Mouse (Mus musculus) right cerebral cortex, postnatal 4 days (tissue): Measurements from ENCODE around the gene RPS10-NUDT3.

Experiments
- DNase-seq: peaks from one replicate; pipeline ENCODE4 v3.0.0-alpha.2; 2022

The RPS10-NUDT3 gene

DNA sequence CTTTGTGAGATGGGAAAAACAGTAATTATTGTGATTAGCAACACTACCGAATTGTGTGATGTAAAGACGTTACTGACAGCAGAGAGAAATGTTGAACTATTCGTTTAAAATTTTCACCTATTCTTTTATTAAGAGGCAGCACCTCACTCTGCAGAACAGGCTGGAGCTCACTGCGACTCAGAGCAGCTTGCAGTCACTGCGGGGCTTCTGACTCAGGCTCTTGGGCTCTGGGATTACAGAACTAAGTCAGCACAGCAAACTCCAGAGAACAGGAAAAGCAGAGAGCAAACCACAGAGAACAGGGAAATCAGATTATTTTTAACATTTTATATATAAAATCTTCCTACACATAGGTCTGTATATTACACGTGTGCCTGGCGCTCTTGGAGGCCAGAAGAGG is 25.4 kb downstream of the RPS10-NUDT3 start:
- no peak for DNase-seq

DNA sequence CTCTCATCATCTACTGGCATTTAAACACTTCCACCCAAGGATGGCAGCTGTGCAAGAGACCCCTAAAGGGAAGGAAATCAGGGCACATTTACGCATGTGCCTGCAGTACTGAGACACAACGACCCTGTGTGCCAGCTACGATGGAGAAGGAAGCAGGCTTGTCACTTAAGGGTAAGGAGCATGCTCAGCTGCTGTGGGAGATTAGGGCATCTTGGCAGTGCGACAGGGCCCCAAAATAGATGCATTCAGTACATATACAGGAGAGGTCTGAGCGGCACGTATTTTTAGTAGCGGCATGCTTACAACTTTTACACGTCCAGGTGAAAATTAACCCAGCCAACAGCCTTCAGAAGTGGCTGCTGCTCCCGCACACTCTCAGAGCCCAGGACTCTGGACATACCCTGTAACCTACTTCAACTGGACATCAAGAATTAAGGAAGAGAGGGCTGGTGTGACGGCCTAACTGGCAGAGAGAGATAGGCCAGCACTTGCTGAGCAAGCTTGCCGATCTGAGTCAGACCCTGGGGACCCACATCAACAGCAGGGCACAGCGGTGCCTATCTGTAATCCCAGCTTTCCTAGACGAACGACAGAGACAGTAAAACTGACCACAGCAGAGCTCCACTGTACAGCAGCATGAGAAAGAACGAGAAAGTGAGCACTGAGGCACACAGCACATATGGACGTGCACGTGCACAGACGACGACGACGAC is 31.3 kb downstream of the RPS10-NUDT3 start:
- no peak for DNase-seq

DNA sequence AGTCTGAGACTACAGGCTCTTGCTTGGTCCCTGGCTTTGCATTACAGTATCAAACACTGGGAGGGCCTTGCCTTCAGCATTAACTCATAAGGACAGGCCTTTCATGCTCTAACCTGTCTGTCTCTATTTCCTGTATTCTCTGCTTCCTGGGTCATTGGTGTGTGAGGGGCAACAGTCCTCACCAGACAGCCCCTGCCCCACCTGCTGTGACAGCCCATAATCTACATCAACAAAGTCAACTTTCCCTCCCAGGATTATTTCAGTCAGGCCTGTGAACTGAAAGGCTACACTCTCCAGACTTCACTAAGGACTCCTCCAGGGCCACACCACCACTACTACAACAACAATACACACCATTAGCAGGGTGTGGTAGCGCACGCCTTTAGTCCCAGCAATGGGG is 32.0 kb downstream of the RPS10-NUDT3 start:
- DNase-seq: no peak

DNA sequence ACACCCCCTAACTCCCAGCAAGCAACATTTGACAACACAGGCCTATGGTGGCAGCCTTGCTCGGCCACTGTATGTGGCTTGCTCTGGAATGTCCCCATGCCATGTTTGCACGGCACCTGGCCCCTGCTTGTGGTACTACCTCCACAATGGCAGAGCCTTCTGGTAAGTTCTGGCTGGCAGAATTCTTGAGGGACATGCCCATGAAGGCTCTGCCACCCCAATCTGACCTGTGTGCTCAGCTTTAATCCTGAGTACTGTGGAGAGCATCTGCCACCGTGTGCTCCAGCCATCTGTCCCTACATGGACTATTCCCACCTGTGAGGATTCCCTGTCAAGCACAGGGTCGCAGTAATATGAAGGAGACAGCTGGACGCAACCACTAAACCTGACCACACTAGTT is 34.2 kb downstream of the RPS10-NUDT3 start:
- DNase-seq: no peak

DNA sequence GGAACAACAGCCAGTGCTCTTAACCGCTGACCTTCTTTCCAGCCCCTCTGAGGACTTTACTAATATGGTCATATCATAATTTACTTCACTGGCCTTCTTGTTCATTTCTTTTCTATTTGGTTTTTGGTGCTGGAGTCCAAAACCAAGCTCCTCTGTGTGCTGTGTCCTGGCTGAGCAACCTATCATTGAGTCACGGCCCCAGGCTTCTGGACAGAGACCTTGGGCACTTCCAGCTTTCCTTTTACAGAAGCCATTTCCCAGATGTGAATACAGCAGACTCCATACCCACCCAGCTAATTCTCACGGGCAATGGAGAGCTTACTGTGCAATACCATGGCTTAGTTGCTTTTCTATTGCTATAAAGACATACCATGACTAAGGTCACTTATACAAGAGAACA is 34.7 kb downstream of the RPS10-NUDT3 start:
- no peak for DNase-seq

DNA sequence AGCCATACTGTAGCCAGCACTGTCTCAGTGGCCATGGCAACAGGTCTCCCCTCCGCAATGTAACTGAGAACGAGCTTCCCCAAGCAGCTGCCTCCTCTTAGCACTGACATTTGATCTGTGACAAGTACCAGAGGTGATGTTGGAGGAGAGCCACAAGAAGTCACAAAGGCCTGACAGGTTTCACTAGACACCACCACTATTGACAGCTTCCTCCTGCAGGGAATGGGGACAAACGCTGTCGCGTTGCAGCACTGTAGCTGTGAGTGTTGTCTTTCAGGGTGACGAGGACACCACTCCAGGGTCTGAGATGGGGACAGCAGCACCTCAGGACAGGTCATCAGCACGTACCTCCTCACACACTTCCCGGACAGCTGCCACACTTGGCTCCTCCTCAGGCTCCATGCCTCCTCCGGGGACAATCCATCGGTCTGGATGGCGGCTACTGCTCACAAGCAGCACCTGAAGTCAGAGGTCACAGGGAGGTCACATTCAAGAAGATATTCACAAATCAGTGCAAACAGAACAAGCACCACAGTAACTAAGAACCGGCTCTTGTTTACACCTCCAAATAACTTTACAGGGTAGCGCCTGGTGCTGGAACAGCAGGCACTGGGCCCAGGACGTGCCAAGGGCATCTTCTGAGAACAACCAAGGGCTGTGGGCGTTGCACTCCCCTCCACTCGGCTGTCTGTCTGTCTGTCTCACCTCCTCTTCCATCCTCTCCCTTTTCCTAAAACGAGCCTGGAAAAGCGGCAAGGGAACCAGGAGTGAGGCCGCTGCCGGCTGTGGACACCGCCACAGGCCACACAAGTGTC is 38.4 kb downstream of the RPS10-NUDT3 start:
- no peak for DNase-seq

DNA sequence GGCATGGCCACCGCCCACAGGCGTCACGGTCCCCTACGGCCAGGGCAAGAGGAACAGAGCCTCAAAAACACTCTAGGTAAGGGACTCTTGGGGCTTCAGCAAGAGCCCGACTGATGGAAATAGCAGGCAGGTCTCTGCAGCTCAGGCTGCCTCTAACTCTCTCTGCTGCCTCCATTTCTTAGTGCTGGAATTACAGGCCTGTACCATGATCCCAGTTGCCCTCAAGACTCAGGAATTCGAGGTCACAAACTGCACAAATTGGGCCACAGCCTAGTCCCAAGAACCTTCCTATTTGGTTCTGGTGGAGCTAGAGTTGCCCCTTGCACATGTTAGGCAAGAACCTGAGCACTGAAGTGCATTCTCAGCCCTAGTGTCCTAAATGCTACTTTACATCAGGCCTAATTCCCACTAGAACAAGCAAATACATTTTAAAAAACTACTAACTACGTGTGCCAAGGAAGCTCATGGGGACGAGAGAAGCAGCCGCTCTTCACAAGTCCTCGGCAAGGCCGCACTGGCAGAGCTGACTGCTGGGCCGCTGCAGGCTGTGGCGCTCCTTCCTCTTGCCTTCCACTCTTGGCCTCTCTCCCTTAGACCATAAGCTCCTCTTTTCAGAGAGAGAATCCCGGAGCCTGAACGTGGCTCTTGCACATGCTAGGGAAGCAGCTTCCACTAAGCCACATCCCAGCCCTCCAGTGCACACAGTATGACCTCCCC is 39.2 kb downstream of the RPS10-NUDT3 start:
- DNase-seq: no peak

DNA sequence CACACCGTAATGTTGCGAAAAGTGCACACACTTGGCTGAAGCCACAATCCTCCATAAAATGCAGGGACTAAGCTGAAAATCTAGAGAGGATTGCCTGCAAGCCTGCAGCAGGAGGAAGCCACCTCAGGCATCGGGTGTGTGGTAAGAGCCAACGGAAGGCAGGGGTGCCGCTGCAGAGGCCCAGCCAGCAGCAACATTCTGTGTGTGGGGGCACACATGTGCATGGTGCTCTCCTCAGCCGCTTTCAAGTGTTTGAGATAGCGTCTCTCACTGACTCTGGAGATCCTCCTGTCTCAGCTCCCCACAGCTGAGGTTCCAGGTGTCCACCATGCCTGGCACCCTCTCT is 42.5 kb downstream of the RPS10-NUDT3 start:
- DNase-seq: no peak

DNA sequence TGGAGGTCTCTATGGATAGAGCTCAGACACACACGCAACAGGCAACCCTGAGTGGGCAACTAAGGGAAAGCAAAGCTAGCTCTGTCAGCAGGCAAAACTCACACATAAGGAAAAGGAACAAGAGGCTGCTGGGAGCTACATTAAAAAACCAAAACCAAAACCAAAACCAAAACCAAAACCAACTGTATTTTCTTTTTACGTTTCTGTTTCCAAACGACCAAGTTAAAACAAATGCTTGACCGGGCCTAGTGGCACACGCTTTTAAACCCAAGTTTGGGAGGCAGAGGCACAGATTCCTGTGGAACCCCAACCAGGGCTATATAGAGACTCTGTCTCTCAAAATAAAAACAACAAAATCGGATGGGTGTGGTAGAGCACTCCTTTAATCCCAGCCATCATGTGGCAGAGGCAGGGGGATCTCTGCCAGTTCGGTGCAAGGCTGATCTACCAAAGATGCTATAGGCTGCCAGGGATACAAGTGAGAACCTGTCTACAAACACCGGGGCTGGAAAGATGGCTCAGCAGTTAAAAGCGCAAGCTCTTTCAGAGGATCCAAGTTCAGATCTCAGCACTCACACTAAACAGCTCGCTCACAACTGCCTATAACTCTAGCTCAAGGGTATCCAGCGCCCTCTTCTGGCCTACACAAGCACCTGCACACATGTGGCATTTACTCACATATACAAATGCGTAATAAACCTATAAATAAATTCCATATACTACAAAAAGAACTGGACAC is 43.0 kb downstream of the RPS10-NUDT3 start:
- DNase-seq: no peak

DNA sequence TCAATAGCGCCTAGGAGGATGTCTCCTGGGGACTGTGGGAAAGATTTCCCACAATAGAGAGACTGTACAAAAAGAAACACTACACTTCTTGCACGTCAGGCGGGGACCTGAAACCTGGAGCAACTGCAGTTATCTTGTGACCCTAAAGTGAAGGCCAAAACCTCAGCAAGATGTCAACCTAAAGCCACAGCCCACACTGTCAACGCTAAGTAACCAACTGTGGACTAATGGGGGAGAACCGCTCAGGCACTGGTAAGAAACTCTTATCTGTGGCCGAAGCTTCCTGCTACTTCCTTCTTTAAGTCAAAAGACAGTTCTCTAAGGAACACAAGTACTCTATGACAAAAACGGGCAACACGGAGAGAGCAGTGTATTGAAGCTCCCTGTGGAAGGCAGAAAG is 46.8 kb downstream of the RPS10-NUDT3 start:
- no peak for DNase-seq

DNA sequence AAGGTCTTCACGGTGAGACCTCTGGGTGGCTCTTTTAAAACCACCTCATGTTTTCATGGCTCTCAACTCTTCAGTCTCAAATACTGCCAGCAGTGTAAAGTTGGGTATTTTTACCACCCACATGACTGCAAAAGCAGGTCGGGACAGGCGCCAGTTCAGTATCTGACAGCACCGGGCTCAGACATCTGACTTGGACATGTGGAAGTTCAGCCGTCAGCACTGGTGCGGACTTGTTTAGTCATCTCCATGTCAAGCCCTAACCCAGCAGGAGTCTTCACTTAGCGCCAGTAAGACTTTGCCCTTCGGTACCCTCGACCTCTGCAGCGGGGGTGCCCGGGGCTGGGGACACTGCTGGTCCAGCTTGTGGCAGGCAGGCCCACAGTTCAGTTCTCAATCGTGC is 47.8 kb downstream of the RPS10-NUDT3 start:
- peak; percentile 43 for DNase-seq

DNA sequence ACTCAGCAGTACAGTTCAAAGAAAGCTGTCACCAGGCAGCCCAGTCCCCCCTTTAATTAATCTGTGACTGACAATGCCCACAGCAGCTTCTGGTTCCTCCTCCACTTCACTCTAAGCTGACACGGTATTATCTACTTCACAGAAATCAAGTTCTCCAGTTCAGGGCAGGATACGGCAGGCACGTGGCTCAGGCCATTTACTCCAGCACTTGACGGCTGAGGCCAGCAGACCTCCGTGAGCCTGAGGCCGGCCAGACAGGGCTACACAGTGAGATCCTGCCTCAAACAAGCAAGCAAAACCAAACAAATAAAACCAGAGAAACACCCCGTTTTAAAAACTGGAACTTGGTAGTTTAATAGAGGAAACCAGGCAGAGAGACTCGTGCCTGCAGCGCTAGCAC is 48.4 kb downstream of the RPS10-NUDT3 start:
- DNase-seq: no peak

DNA sequence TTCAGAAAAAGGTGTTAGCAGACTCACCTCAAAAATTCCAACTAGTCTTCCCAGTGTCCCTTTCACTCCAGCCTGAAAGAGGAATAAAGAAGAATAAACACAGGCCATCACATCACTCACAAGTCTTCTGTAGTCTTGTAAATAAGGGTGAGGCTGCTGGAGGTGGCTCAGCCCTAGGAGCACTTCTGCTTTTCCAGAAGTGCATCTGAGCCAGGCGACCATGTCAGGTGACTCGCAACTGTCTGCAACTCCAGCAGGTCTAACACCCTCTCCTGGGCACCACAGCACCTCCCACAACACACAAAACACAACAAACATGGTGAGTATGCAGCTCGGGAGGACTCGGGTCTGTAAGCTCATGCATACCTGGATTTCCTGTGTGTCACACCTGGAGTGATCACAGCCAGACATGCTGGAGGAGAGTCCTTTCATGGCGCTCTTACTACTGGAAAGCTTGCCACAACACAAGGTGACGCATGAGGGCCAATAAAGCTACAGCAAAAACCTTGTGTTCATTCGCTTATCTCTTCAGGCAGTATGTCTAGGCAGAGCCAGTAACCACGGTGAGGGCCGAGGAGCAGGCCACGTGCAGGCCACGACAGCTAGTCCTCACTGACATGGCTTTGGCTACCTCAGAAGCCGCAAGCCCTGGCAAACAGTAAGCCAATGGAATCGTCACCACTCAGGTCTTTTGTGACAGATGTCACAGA is 51.7 kb downstream of the RPS10-NUDT3 start:
- DNase-seq: no peak

DNA sequence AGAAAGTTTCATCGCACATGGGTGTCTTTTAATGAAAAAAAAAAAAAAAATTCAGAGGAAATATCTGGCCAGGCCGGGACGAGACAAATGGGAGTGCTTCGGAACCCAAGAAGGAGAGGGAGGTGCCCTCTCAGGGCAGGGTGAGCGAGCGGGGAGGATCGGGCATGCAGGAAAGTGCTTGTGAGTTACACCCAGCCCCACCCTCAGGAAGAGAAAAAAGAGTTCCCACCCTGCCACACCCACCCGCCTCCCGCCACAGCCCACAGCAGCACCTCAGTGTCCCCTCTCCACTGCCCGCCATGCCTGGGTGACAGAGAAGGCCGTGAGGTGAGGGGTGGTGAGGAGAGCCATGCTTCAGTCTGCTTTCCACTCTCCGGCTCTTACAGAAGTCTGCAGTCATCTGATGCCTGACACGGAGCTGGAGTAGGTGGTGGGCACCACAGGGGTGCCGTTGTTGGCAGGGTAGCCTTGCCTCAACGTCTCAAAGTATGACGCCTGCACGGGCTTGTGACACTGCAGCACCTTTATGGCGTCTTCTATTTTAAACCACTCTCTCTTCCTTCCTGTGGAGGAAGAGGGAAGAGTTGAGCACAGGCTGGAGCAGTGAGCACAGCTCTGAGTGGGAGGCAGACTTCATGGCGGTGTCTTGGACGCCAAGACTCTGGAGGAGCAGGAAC is 54.5 kb downstream of the RPS10-NUDT3 start:
- DNase-seq: no peak

DNA sequence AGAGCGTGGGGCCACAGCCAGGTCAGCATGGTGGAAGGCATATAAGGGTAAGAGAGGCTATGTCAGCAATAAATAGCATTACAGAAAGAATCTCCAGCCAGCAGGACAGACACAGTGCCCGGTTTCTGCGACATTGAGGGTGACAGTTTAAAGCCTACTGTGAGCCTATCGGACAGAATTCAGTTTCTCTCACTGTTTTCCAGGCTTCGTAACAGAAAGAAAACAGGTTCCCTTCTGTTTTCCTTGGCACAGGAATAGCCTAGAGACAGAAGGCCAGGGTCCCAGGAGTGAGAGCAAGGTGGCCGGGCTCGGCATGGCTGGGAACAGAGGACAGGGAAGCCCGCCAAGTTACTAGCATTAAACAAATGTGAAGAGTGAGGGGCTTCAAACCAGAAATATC is 55.2 kb downstream of the RPS10-NUDT3 start:
- no peak for DNase-seq

DNA sequence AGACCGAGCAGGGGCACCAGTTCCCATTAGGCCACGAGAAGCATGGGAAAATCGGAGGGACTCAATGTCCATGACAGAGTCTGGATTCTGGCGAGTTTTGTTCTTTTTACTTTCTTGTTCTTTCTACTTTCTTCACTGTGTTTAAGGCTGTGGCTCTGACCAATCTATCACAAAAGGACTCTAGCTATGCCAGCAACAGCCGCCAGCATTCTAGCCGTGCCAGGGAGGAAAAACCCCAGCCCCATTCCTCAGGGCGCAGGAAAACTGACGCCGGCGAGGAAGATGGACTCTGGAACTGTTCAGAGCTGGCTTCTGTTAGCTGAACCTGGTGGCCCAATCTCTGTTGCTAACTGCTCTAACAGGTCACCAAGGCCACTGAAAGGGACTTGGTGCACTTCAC is 56.5 kb downstream of the RPS10-NUDT3 start:
- no peak for DNase-seq

DNA sequence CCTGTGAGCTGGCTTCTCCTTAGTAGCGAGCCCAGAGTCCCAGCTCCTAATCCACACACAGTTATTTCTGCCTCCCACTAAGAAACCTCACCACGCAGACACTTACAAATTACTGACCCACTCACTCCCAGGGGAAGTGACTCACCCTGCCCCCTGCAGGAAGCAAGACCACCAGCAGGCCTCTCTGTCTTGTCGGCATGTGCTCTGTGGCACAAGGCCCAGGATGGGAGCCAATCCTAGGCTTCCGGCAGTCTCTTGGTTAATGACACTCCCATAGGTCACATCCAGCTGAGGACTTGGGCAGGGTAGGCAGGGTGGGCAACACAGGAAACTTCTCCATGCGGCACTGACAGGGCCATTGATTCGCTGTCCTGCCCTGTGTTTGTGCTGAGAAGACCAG is 57.6 kb downstream of the RPS10-NUDT3 start:
- no peak for DNase-seq

DNA sequence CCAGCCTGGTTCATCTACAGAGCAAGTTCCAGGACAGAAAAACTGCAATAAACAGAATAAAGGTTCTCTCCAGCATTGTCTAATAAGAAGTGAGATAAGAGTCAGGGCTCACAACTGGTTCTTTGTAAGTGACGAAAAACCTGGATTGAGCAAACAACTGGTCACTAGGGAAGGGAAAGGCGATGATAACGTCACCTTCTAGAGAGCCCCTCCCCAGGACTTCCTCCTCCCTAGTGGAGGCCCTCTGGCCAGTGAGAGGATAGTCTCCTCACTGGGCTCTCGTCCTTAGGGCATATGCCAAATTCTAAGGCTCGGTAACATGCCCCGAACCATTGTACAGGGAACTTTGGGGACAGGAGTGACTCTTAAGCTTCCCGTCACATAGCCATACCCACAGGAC is 59.0 kb downstream of the RPS10-NUDT3 start:
- no peak for DNase-seq

DNA sequence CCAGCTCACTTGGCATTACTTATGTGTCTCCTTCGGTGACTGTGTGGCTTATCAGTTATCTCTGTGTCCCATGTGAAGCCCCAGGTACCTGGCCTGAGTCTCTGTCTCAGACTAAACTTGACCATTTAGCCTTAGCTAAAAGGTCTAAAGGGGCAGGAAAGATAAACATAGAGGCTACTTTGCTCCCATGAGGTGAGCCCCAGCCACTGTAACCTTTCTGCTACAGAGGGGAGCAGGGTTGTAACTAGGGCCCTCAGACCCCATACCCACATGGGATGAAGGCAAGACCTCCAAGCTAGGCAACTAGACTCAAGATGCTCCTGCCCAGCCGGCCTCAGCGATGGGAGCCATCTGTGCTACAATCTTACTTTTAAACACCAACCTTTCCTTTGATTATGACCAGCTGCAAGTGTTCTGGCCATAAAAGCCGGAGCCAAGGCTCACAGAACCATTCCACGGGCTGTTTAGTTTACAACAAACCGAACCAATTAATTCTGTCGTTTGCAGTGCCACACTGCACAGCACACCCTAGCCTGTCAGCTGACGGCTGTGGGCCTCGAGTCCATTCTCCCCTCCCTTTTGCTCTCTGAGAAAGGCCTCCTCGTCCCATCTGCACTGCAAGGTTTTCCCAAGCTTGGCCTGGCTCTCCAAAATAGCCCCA is 59.8 kb downstream of the RPS10-NUDT3 start:
- no peak for DNase-seq

DNA sequence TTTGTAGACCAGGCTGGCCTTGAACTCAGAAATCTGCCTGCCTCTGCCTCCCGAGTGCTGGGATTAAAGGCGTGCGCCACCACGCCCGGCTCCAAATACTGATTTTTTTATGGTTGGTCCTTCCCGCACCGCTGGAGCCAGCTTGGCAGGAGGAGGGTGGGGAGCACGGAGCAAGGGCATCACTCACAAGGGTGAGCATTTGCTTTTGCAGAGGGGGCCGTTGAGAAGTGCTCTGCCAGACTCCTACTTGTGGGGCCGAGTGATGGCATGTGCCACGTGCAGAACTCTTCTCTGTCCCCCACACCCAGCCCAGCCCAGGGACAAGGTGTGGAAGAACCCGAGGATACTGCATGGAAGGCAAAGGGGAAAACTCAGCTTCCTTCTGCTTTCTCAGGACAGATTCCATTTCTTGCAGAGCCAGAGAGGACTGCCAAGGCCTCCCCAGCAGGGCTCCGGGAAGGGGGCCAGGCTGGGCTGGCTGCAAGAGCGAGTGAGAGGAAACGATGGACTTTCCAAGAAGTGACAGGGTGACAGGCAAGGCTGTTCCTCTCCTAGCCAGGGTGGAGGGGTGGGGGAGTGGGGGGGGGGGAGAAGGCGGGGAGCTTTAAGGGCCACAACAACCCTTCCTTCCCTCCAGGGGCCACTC is 60.4 kb downstream of the RPS10-NUDT3 start:
- DNase-seq: peak; percentile 73

DNA sequence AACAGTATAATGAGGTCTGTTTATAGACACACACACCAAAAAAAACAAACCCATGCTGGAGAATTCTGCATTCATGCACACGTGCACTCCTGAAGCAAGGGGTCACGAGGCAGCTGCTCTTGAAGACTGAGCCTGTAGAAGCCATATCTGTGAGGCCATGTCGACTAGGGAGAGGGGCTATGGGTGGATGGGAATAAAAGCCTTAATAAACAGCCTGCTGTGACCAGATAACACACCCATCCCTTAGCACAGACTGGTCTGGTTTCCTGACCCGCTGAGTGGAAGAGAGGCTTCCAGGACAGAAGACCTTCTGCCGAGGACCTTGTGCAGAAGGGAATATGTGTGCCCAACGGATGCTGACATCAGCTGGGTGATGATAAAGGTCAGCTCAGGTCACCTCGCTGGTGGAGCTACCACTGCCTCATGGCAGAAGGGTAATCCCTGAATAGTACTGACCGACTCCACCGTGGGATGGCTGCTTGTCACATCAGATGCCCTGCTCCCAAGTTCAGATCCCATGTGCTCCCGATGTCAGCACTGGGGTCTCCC is 61.2 kb downstream of the RPS10-NUDT3 start:
- DNase-seq: no peak
